Mouse (Mus musculus): Measurements from ENCODE around the gene Slc16a2.
"Not testable (repeated sequence)": the region's sequence is repeated elsewhere in the genome, so short reads cannot be mapped to it uniquely, and the experiment has no call there.

The Slc16a2 gene

DNA sequence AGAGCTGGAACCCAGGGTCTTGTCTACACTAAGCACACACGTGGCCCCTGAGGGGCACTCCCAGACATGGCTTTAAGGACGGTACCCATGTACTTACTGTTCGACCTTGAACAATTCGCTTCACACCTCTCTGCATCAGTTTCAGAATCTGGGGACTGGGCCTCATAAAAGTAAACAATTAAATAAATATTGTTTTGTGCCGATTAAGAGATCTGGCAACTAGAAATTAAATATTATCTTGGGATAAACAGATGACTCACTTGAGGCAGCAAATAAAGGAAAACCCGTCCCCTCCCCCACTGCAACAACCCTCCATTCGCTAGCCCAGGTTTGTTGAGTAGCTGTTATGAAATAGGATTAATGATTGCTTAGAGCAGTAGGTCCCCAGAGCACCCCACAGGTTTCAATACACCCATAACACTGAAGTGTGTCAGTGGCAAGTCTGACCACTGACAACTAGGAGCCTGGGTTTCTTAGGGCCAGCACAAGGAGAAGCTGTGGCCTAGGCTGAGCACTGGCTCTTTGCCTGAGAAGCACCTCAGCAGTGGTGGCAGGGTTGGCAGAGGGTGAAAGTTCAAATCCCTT is 87.7 kb downstream of the Slc16a2 start:
- no peak for DNase-seq (ENCODE audit: low spot score in 2 of 2)

DNA sequence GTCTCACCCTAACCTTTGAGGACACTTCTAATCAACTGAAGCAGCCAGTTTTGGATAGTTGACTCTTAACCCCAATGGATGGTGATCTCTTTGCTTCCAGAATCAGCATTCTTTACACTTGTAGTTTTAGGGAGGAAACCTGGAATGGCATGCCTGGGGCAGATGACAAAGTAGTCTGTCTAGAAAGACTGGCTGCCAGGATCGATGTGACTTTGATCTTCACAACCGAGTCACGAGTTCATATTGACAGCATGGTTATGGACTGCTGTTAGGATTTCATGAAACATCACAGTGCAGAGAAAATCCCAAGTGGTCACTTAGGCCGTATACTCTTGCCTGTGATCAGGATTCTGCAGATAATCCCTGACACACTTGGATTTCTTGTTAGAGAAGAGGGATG is 88.7 kb downstream of the Slc16a2 start:
- no peak for DNase-seq (ENCODE audit: low spot score in 2 of 2)

DNA sequence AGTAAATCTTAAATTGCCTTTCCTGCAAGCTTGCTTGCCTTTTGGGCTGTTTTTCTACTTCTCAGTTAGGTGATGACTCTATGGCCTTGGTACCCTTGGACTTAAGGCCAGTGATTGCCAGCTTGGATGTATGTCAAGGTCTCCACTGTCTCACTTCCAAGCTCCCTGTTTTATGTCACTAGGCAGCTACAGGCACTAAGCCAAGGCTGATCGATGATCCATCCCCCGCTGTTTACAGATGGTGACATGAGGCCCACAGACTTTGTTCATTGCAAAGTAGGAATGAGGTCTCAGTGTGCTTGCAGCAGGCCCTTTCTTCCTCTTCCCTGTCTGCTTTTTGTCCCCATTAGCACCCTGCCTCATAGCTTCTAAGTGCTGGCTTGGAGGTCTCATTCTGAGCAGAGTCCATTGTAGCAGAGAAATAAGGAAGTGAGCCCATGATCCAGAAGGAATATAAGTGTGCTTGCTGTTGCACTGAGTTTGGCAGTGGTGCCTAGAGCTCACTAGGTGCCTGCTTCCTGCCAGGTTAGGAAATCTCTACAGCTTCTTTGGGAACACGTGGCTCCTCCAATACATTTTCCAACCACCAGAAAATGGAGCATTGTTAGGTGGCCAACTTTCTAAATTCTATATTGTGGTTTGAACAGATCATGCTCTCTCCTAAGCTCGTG is 89.6 kb downstream of the Slc16a2 start:
- DNase-seq (ENCODE audit: low spot score in 2 of 2) = no peak

DNA sequence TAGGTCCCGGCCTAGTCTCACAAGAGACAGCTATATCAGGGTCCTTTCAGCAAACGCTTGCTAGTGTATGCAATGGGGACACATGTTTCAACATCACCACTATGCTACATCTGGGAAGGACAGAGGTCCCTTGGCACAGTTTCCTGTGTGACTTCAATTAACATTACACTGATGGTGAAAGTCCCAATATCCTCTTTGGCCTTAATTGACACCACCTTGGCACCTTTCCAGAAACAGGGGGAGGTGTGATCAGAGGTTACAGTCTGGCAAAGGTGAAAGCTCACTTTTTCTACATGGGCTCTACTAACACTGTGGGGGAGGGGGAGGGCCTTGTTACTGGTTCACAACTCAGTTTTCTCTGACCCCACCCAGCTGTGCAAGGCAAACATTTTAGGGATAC is 99.3 kb downstream of the Slc16a2 start:
- DNase-seq (ENCODE audit: low spot score in 2 of 2) = no peak

DNA sequence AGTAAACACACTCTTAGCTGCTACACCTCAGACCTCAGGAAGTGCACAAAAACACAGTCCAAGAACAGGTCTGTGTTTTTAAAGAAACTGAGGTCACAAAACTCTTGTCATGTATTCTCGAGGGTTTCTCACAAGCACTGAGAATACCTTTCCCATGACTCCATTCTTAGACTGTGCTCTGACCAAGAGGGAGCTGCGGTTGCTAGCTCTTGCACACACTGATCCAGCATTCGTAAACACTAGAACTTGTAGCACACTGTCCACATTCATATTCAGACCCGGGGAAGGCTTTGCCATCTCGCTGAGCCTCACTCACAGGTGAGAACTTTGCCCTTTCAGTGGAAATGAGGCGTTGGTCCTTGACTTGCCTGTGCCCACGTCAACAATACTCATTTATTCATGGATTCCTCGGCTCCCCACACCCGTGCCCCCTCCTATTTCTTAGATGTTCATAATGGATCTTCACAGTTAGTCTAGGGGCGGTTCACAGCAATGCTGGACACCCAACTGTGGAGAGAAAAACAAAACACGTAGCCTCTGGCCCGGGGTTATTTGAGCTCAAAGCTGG is 102.1 kb downstream of the Slc16a2 start:
- no peak for DNase-seq (ENCODE audit: low spot score in 2 of 2)

- DNase-seq (ENCODE audit: low spot score in 2 of 2) = no peak
Measured at GRCm38 (mm10) chrX:103712922-103713321, 108.9 kb downstream of the Slc16a2 start.

DNA sequence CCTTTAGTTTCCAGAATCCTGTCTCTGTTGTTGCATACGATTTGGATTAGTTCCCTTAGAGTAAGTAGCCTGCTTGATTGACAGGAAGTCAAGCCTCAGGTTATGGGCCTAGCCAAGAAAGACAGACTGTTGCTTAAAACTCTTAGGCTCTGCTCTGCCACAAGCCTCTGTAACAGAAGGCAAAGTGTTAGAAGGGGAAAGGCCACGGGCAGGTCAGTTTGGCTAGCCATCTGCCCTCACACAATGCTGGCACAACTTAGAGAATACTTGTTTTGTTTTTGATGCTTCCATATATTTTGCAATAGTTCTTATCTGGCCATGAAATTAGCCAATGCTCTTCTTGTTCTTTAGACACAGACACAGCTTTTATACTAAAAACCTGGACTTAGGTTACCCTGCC is 112.1 kb downstream of the Slc16a2 start:
- DNase-seq (ENCODE audit: low spot score in 2 of 2) = no peak

- no peak for DNase-seq (ENCODE audit: low spot score in 2 of 2)
Measured at GRCm38 (mm10) chrX:103708592-103708991, 113.2 kb downstream of the Slc16a2 start.

GRCm38 (mm10) chrX:103704611-103705010 is 117.2 kb downstream of the Slc16a2 start:
- no peak for DNase-seq (ENCODE audit: low spot score in 2 of 2)

DNA sequence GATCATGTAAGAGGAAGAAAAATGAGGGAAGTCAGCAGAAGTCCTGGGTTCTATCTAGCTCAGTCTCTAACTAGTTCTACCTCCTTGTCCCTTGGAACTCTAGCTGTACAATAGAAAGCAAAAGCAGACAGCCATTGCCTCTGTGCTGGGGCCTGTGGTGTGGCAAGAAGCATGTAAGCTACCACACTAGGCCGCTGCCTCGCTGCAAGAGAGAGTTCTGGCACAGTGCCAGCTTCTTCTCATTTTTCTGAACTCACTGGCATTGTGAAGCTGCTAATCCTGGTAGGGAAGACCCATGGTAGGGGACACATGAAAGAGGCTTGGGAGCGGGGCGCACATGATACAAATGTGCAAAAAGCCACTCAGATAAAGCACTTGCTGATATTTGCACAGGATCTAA is 117.8 kb downstream of the Slc16a2 start:
- no peak for DNase-seq (ENCODE audit: low spot score in 2 of 2)

GRCm38 (mm10) chrX:103697796-103698195 is 124.0 kb downstream of the Slc16a2 start:
- peak; percentile 12 to 25 for DNase-seq (ENCODE audit: low spot score in 2 of 2)

- no peak for DNase-seq (ENCODE audit: low spot score in 2 of 2)
Measured at GRCm38 (mm10) chrX:103696081-103696519, 125.7 kb downstream of the Slc16a2 start.

DNA sequence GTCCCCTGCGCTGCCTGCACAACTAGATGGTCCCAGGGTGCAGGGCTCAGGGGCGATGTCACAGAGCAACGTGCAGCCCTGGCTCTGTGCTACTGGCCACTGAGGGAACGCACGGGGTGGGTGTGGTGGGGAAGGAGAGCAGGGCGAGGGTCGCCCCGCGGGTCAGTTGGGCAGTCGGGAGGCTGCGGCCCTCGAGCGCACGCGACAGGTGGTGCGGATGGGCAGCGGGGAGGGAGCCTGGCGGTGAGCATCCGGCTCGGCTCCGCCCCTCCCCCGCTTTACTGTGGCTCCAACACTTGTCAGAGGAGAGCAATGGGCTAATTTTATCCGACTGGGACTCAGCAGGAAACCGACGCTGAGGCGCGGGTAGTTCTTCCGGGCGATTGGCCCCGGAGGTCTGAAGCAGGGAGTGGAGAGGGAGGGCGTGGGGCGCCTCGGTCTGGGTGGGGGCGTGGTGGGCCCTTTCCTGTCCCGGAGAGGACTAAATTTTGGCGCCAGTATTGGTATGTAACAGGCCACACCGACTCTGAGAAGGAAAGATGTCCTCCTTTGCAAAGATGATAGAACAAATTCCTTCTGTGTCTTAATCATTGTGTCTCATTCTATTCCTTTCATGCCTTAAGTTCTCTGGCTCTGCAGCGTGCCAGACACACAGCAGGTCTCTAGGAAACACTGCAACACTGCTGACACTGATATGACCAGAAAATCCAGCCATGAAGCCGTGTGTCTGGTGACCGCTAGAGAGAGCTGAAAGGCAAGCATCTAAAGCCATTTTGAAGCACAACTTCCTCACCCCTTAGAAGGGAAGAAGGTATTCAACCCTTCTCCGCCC is 126.4 kb downstream of the Slc16a2 start:
- DNase-seq (ENCODE audit: low spot score in 2 of 2) = peak; percentile 69 to 76

GRCm38 (mm10) chrX:103694787-103695164 is 127.0 kb downstream of the Slc16a2 start:
- no peak for DNase-seq (ENCODE audit: low spot score in 2 of 2)

- DNase-seq (ENCODE audit: low spot score in 2 of 2) = no peak
Measured at GRCm38 (mm10) chrX:103694381-103694780, 127.4 kb downstream of the Slc16a2 start.

- no peak for DNase-seq (ENCODE audit: low spot score in 2 of 2)
Measured at GRCm38 (mm10) chrX:103692916-103693315, 128.9 kb downstream of the Slc16a2 start.

DNA sequence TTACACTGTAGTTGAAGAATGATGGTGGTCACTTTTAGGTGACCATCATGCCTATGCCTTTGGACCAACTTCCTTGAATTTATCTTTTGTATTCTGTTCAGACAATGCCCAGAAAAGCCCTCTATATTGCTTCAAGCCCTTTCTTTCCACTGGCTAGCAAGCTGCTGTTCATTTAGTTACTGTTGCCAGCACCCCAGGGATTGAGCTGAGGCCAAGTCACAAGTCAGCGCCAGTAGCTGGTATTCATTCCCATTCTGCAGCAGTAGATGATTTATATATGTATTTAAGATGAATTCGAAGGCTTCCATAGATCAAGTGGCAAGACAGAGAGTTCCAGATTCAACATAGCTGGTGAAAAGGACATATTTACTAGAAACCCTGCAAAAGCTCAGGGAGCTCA is 133.2 kb downstream of the Slc16a2 start:
- DNase-seq (ENCODE audit: low spot score in 2 of 2) = no peak

- no peak for DNase-seq (ENCODE audit: low spot score in 2 of 2)
Measured at GRCm38 (mm10) chrX:103674674-103675073, 147.1 kb downstream of the Slc16a2 start.

- no peak for DNase-seq (ENCODE audit: low spot score in 2 of 2)
Measured at GRCm38 (mm10) chrX:103673761-103674160, 148.0 kb downstream of the Slc16a2 start.

DNA sequence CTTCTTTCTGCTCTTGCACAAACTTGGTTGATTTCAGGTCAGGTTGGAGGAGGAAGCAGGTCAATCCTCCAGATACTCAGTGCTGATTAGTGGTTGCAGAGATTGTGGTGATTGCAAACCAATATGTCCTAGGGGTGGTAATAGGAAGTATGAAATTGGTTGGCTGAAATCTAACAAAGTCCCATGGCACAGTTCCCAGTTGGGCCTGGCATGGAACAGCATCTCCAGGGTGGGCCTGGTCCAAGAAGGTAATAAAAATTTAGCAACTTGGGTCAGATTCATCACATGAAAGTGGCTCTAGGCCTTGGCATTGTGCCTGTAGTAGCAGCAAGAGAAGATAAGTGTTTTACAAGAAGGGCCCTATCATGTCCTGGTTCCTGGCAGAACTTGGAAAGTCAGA is 151.5 kb downstream of the Slc16a2 start:
- no peak for DNase-seq (ENCODE audit: low spot score in 2 of 2)

GRCm38 (mm10) chrX:103664445-103664844 is 157.3 kb downstream of the Slc16a2 start:
- not testable (repeated sequence) for DNase-seq (ENCODE audit: low spot score in 2 of 2)

DNA sequence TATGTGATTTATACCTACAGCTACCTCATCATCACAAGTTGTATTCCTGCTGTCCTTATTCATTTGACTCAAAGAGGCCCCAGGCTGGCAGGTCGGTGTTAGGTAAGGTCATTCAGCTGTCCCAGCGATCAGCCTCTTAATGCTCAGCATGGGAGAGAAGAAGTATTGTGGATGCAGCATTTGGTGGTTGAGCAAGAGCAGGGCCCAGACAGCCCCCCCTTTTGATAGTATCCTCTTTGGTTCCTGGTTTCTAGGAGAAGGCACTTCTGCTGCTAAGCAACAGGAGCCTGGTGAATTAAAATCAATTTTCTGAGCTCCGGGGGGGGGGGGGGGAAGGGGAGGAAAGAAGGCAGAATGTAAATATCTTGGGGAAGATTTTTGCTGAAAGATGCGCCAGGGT is 162.8 kb downstream of the Slc16a2 start:
- no peak for DNase-seq (ENCODE audit: low spot score in 2 of 2)

DNA sequence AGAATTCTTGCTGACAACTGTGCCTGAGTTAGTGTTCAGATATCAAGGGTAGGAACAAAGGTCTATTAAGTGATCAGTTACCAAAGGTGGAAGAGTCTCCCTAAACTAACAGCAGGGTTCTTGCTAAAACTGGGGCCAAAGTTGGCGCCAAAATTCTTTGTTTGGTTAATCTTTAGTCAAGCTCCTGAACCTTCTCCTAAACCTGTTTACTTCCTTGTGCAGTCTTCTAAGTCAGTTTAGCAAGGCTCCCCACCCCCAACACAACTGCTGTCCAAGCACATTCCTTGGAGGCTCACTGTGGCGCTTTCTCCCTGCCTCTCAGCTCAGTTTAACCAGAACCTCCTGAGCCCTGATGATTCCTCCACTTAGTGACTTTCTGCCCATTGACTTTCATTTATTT is 168.8 kb downstream of the Slc16a2 start:
- DNase-seq (ENCODE audit: low spot score in 2 of 2) = no peak
